Mouse (Mus musculus) cerebellum, adult (tissue): Measurements from ENCODE around the gene Itgb3bp.

Experiments
- ATAC-seq: cut with Nextera tagmentation; 2 replicates; pipeline ENCODE4 v1.9.2; 2017; ENCODE audit warnings: mild to moderate bottlenecking, moderate library complexity, mixed read lengths; ENCODE audit not compliant: insufficient number of reproducible peaks, low FRiP score, low TSS enrichment

Gene Itgb3bp

DNA sequence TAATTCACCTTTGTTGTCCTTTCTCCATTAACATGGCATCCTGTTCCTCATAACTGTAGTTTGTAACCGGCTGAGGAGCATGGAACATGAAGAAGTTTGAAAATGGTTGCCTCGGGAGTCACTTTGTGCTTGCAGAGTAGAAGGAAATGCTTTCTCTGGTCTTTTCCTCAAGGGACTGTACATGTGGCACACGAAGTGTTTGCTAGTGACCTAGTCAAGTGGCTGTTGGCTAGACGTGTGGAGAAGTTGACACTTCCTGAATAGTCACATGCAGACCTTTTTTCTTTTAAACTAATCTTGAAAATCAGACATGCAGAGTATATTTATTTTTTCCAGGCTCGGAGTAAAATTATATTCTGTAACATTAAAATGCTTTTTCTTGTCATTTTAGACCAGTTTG, 177.2 kb downstream of the Itgb3bp start:
- ATAC-seq: no peak

DNA sequence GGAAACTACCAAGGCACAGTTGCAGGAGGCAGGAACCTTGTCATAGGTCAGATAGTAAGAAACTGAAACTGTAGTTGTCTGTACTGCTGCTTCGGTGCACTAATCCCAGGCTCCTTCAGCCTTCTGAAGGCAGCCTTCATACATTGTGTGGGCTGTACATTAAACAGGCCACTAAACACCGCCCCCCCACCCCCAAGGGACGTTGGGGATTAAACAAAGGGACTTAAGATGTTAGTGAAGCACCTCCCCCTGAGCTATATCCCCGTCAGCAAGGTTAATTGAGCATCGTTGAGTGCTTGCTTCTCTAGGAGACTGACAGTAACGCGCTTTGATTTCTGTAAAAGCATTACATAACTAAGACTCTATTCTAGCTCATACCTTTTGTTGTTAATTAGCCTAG, 189.8 kb downstream of the Itgb3bp start:
- no peak for ATAC-seq

DNA sequence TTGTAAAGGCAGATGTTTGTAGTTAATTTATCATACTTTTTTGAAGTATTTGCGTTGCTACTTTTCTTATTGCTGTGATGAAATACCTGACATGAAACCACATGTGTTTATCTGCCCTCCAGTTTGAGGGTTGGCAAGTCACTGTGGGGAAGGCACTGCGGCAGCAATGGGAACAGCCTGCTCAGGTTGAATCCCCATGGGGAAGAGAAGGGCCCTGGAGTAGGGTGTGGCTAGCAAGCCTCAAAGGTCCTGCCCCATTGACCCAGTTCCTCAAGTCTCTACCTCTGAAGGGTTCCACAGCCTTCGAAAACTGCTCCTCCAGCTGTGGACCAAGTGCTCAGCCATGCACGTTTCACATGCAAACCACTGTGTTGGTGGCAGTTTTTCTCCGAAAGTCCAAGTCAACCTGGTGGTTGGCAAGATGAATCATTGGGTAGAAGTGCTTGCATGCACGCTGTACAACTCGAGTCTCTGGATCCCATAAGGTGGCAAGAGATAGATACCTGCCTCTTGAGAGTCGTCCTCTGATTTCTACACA, 203.6 kb downstream of the Itgb3bp start:
- ATAC-seq: no peak

DNA sequence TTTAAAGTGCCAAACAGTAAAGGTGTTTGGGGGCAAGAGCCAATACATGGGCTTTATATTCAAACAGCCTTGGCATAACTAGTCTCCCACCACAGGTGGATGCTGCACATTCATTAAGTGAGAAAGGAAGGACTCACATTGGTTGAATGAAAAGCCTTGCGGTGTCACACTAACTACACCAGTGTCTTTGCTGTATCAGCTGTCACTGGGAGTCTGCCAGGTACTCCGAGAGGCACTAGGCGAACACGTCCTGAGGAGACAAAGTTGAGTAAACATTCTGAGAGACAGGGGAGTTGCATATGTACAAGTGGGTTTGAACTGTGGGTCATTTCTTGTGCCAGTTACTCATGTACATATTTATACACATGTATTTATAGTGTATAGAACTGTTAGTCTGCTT, 205.3 kb downstream of the Itgb3bp start:
- no peak for ATAC-seq

DNA sequence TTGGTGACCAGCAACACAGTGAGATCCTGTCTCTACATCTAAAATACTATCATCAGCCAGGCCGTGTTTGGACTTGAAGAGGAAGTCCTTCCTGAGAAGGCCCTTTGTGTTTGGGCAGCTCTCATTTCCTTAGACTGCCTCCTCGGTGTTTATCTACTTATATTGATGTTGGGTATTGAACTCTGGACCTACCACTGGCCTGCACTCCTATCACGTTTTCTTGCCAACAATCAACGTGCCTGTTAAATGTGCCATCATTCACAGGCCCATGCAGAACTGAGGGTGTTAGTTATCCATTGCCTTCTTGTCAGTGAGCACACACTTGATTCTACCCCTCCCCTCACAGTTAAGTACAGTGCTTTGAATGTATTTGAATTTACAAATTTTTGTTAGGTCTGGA, 211.7 kb downstream of the Itgb3bp start:
- no peak for ATAC-seq

DNA sequence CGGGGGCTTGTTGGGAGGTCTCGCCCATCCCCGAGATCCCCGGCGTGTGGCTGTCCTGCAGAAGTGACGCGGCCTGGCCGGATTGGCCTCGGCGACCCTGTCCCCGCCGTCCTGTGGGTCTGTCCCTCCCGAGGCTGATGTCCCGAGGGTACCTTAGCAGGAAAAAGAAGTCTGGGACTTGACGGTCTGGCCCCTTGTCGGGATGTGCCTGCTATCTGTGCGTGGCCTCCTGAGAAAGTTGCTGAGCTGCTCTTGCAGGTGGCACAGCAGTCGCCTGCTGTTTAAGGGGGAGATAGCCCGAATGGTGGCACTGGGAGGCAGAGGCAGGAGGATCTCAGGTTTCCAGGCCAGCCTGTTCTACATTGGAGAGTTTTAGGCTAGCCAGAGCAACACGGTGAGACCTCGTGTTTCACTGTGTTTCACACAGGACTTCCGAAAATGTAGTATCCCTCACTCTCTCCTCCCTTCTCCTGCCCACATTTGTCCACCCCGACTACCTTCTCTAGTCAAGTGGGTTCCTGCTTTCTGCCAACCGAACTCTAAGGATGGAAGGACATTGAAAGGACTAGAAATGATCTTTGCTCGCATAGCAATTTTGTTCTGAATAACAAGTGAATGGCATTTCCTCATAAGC, 213.7 kb downstream of the Itgb3bp start:
- no peak; the same call in 1 of the 2 replicates for ATAC-seq
